Mouse (Mus musculus) neutrophil, adult 5-6 weeks (primary cell): ENCODE data around the gene Rtn4r. TPM values are rescaled to one million over a fixed set of nuclear protein-coding genes. Genes with fewer than 3 reads are reported as not detected.

Experiments used
- ATAC-seq: fragments of 151-379, 151-347 bp; 2 replicates; pipeline ENCODE4 v1.8.0; 2017; ENCODE audit warnings: mild to moderate bottlenecking, moderate TSS enrichment; ENCODE audit not compliant: insufficient number of reproducible peaks, poor library complexity, low FRiP score, severe bottlenecking; ENCODE audit errors: extremely low read depth
- total RNA-seq: library from RNA; stranded (forward); fragments of 200-1000 nt; gene quantifications from 2 replicates; pipeline ENCODE4 v1.2.3, GENCODE M21; 2017

Rtn4r gene
- total RNA-seq, 1 experiment from 2014 or later: not detected

DNA sequence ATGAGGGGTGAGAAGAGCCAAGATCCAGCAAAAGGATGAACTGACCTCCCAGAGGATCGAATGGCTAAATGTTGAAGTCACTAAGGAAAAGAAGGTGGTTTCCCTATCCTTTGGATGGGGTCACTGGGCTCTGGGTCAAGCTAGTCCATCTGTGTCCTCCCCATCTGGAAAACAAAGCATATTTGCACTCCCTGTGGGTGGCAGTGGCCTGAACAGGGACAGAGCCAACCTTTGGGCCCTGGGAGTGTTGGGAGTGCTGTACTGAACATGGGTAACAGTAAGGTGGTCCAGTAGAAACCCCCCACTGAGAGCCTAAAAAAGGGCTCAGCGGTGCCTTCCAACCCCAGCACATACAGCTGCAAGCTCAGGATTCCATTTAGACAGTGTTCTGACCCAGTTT, 4.7 kb upstream of the Rtn4r start:
- ATAC-seq: no peak

DNA sequence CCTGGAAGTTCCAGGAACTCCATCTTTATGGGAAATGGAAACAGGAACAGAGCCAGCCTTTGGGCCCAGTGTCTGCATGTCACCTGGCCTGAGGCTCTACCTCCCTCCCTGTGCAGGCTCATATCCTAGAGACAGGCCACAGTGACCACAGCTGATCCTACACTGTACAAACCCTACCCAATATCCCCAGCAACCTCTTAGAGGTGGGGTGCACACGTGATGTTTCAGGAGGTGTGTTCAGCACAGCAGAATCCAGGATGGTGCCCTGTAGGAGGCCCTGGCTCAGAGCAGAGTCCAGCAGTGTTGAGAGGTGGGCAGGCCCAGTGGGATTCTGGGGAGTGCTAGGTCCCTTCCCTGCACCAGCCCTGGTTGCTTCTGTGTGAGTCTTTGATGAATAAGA, 4.0 kb upstream of the Rtn4r start:
- ATAC-seq: no peak

DNA sequence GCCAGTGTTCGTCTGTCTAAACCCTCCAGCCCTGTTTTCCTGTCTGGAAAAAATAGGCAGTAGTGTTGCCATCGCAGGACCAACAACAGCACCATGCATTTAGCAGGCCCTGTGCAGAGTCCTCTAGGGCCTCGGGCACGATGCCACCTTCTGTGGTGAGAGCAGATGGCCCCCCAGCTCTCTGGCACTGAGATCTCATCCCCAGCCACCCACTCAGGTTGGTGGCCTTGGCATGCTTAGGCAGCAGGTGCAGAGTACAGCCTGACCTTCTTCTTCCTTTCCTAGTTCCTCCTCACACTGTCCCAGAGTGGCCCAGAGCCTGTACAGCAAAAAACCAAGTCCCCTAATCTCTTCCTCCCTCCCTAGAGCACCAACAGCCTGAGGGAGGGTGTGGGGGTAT, 3.4 kb upstream of the Rtn4r start:
- no peak for ATAC-seq

DNA sequence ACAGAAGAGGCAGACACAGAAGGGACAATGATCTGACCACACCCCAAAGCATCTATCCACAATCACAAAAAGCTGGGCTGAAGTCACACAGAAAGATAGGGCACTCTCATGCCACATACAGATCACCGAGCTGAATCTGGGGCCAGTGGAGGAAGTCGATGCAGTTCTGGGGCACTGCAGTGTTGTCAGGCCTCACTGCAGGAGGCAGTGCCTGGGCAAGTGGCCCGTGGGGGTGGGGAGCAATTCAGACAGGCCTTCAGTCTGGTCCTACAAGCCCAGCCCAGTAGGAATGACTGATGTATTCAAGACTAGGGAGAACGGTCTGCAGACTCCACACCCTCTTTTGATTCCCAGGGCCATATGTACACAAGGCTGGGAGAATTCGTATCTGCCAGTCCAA, 2.8 kb upstream of the Rtn4r start:
- ATAC-seq: no peak

GRCm38 (mm10) chr16:18125131-18125530, 2.3 kb upstream of the Rtn4r start:
- no peak for ATAC-seq

GRCm38 (mm10) chr16:18126211-18126610, 1.2 kb upstream of the Rtn4r start:
- ATAC-seq: no peak

- no peak for ATAC-seq
Observed at GRCm38 (mm10) chr16:18127871-18128563, 575 bp downstream of the Rtn4r start.

DNA sequence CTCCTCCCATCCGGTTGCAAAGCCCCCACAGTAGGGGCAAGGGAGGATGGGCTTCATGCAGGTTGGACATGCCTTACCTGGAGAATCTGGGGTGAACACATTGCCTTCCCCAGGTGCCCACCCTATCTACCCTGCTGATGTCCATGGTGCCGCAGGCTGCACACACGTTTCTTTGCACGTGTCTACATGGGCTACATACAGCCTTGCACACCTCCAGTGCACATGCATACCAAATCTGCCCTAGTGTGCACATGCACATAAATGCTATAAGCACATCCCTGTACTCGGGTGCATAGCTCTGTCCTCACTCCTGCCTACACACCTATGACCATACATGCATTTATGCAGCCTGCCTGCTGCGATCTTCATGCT, 1.1 kb downstream of the Rtn4r start:
- ATAC-seq: no peak

GRCm38 (mm10) chr16:18129413-18129812, 2.0 kb downstream of the Rtn4r start:
- no peak for ATAC-seq

DNA sequence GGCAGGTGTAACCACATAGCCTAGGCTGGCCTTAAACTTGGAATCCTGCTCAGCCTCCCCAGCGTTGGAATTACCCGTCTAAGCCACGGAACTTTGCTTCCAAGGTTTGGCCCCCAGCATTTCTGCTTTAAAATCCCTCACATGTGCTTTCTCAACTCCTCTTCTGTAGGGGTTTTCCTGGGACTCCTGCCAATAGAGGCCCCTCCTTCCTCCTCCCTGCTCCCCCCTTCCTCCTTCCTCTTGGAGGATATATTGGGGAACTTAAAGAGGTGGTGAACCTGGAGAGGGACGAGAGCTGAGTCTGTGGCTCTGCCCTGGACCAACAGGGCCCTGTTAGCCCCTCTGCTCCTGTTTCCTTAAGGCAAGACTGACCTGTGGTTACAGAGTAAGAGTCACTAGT, 2.8 kb downstream of the Rtn4r start:
- no peak for ATAC-seq

DNA sequence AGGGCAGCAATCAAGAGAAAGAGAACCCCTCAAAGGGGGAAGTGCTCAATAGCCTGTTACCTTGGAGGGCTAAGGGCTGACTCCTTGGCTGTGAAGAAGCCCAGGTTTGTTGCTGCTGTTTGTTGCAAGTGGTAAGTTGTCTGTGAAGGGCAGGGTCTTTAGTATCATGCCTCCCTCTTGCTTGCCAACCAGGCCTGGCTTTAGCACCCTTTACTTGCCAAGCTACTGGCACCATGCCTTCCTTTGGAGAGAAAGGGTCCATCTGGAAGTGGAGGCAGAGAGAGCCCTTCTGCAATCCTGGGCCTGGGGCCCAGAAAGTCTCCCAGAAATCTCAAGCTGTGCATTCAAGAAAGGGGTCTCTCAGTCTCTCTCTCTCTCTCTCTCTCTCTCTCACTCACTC, 3.3 kb downstream of the Rtn4r start:
- ATAC-seq: no peak

GRCm38 (mm10) chr16:18131245-18131939, 4.0 kb downstream of the Rtn4r start:
- ATAC-seq: no peak

GRCm38 (mm10) chr16:18132026-18132425, 4.6 kb downstream of the Rtn4r start:
- ATAC-seq: no peak

GRCm38 (mm10) chr16:18132575-18132974, 5.1 kb downstream of the Rtn4r start:
- no peak for ATAC-seq

DNA sequence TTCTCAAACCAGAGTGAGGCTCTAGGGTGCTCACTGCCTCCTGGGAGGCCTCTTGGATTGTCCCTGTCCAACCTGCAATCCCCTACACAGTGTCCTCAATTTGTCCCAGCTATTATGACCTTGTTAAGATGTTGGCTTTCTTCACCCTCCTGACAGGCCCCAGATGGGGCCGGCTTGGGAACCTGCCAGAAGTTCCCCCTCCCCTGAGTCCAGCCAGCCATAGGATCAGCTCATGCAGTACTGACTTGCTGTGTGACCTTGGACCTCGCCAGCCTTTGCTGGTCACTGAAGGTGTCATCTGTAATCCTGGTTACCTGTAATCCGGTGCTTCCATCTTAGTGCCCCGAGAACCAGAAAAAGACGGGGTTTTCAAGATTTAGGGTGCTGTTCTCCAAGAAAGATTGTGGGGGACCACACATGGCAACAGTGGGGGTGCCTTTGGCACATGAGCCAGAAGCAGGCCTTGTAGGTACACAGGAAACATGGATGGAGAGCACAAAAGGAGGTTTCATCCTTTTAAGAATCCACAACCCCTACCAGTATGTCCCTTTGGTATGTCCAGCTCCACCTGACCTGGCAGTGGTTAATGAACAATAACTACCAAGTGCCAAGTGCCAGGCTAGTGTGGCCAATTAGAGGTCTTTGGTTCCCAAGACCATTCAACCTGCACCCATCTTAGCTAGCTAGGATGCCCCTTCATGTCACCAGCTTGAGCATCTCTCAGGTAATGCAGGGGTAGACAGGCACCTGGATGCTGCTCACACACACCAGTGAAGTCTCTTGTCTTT, 5.9 kb downstream of the Rtn4r start:
- no peak for ATAC-seq

GRCm38 (mm10) chr16:18135196-18135595, 7.8 kb downstream of the Rtn4r start:
- ATAC-seq: no peak

DNA sequence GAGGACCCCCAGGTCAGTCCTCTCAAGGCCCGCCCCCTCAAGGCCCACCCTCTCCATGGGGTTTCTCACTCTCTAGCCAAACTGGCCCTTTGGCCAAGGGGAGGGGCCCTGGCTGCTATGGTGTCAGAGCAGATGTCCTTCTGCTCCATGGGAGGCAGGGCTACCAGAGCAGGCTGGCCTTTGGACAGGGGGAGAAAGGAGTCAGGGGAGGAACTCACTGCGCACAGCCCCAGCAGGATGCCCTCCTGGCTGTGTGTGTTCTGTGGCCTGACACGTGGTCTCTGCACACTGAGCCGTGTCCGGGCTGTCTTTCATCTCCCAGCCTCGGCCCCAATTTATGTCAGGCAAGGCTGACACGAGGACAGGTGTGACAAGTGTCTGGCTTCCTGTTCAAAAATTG, 8.6 kb downstream of the Rtn4r start:
- no peak for ATAC-seq

GRCm38 (mm10) chr16:18144201-18144600, 16.8 kb downstream of the Rtn4r start:
- no peak for ATAC-seq

DNA sequence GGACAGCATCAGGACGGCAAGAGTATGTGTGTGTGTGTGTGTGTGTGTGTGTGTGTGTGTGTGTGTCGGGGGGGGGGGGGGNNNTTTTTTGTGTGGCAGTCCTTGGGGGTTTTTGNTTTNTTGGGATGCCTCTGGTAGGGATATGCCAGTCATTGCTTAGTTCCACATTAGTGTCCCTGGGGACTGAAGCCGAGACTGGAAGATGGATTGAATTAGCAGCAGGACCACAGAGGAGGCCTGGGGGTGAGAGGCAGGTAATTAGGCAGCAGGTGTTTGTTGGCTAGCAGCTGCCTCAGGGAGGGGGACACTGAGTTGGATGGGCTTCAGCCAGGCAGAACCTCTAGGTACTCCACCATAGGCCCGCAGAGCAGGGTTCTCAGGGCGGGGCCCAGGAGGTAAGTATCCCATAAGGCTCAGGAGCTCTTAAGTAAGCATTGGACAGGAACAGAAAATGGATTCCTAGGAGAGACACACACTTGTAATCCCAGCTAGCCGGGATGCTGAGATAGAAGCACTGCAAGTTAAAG, 18.0 kb downstream of the Rtn4r start:
- ATAC-seq: no peak
